Mouse (Mus musculus): ENCODE measurements around the gene Yap1. TPM values are rescaled to one million over a fixed set of nuclear protein-coding genes. Genes with fewer than 3 reads are reported as not detected.

Yap1 gene
- total RNA-seq (2021), result 10 to 100 TPM; 64.7 to 73.7 TPM
- long read RNA-seq, experiment 1, full-length matches to known transcripts, result 28 of 49 reads
- long read RNA-seq, experiment 1, partial matches to known transcripts, result 1 of 49 reads
- long read RNA-seq, experiment 1, other reads (novel, unspliced or antisense), result 20 of 49 reads
- long read RNA-seq, experiment 2, full-length matches to known transcripts, result 7 of 29 reads
- long read RNA-seq, experiment 2, partial matches to known transcripts, result 10 of 29 reads
- long read RNA-seq, experiment 2, other reads (novel, unspliced or antisense), result 12 of 29 reads

DNA sequence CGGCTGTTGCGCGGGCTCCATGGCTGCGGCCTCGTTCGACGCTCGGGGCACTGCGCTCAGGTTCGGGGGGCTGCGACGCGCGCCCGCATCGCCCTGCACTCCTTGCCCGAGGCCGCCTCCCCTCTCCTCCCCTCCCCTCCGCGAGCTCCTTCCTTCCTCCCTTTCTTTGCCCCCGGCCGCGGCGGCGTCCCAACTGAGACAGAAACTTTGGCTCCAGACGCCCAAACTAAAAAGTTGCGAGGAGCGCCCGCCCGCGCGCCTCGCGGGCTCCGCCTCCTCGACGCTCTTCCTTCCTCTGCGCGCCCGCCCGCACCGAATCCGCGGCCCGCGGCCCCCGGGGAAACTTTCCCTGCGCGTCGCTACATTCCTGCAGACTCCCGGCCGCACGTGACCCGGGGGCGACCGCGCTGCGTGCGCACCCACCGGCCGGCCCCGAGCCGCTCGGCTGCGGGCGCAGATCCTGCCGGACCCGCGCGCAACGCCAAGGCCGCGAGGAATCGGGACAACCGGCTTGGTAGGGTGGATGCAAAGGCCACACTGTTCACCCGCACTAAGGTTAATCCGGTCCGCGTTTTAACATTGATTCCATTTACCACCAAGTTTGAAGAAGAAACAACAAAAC is at the start of gene Yap1:
TSS of gene Yap1 (minus strand) at position 227 of the 622 bp plus-strand sequence.
- peak; percentile 94 for DNase-seq

DNA sequence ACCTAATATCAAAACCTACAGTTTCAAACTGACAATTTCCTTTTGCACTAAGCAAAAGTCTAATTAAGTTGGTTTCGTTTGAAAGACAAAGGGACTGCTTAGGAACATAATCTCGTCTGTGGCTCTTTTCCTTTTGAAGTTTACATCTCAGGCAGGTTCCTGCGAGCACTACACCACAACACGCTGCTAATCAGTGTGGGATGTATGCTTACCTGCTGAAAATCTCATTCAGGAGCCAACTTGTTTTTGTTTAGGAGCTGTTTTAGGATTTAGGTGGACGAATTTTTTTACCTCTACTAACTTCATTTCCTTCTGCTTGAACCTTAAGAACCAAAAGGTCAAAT is 38.6 kb upstream of the Yap1 start:
- no peak for DNase-seq

DNA sequence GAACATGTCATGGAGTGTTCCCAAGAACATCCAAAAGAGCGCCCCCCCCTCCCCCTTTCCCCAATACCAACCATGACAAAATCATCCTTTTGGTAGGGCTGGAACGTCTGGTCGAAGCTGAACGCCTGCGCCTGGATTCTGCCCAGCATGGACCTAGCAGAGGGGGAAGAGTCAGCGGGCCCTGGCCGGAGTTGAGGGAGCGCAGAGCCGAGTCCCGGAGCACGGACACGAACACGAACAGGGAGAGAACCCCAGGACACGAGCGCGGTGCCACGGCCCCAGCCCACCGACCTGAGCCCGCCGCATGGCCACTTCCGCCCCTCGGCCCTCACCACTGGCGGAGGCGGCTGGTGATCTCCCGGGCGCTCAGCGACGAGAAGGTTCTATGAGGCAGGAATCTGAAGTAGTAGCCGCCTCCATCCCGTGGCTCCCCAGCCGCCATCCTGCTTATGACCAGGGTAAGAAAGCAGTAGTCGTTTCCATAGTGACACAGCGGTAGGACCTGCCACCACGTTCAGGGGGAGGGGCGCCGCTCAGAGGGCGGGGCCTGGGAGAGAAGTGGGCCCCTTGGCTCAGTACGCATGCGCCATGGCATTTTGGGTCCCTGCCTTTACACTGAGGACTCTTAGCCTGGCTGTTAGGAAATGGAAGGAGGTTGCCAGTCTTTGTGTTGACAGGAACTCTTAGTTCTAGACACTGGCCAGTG is 38.1 kb upstream of the Yap1 start, which contains the start of gene Cfap300:
TSS of gene Cfap300 (minus strand) at position 486 of the 706 bp plus-strand sequence.
- DNase-seq, result peak; percentile 97

DNA sequence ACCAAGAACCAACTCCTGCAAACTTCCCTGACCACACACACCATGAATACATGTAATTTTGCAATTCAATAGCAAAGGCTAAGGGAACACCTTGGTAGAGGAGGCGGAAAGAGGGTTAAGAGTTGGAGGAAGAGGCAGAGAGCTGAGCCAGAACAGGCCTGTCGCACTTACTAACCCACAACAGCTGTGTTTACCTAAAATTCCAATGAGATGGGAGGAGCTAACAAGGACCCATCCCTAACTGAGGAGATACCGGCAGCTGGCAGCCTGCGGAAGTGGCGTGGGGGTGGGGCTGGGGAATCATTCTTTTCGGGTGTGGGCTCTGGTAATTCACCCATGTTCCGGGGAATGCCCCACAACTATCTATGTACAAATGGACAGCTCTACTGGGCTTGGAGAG is 31.1 kb upstream of the Yap1 start:
- no peak for DNase-seq

DNA sequence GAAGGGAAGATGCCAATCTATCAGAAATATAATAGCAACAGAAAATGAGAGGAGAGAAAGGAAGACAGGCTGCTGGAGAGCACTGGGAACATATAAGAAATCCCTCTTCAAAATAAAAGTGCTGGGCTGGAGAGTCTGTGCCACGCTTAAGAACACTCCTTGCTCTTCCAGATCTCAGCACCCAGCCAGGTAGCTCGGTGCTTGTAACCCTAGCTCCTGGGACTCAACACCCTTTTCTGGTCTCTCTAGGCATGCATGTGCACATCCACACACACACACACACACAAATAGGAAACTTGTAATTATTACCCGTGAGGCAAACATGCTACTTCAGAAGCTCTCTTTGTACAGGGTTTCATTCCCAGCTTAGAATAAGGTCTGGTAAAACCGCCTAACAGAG is 30.7 kb upstream of the Yap1 start:
- DNase-seq, result no peak

DNA sequence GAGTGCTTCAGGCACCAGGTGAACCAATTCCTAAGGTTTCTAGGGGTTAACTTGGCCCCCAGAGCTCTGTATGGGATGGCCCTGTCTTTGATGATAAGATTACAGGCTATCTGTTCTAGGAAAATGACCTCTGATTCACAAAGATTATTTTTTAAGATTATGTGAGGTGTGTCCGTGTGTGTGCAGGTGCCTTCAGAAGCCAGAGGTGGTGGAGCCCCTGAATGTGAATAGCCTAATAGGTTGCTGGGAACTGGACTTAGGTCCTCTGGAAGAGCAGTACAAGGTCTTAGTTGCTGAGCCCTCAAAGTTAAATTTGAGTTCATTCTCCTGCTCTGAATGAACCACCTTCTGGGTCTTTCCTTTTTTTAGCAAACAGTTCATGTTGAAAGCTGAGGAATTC is 29.7 kb upstream of the Yap1 start:
- no peak for DNase-seq

DNA sequence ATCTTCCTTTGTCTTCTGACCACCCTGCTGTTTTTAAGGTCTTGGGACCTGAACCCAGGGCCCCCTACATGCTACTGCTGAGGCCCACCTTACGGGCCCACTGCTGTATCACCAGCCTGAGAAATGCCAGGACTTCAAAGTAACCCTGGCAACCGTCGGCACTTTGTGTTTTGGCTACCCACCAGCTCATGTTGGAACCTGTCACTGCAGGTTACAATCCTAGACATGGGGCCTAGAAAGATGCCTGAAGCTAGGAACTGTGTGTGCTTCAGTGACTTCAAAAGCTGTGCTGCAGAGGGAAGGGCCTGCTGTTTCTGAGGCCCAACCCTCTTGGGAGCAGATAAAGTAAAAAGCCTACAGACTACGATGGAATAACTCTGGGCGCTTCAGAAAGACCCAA is 28.5 kb upstream of the Yap1 start:
- no peak for DNase-seq

DNA sequence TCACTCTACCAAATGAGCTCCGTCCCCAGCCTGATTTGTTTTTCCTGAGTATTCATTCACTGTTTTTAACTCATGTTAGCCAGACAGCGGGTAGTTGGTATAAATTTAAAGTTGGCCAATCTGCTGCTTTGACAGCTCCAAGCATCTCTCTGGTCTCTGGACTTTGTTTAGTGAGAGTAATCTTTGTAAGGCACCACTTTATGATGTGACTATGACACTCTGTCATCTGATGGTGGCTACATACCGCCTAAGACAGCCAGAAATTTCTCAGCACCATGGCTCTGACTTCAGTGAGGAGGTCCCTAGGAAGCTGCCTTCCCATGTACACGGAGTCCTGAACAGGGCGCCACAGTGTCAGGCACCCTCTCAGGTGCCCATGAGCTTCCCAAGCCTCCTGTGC is 14.2 kb upstream of the Yap1 start:
- DNase-seq, result no peak

DNA sequence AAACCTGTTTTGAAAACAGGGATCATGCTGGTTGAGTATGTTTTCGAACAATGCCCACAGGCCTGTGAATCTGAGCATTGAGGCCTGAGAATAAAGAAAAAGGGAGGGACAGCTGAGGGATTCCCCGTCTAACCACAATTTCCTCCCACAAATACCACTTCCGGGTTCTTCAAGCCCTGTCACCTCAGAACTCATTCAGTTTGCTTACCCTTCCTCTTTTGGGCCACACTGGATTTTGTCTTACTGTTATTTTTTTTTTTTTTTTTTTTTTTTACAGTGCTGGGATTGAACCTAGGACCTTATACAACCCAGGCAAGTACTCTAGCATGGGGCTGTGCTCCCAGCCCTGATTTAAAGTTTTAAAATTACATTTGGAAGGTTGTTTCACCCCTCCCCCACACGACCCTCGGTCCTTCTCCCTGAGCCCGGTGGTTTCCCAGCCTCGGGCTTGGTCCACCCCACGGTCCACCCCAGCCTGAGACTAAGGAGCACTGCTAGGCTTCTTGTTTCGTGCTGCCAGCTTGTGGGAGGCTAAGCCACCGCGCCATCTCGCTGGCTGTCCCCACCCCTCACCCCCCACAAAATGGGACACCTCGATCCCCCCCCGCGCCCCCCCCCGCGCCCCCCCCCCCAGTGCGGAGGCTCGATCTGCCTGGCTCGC is 13.0 kb upstream of the Yap1 start:
- no peak for DNase-seq

DNA sequence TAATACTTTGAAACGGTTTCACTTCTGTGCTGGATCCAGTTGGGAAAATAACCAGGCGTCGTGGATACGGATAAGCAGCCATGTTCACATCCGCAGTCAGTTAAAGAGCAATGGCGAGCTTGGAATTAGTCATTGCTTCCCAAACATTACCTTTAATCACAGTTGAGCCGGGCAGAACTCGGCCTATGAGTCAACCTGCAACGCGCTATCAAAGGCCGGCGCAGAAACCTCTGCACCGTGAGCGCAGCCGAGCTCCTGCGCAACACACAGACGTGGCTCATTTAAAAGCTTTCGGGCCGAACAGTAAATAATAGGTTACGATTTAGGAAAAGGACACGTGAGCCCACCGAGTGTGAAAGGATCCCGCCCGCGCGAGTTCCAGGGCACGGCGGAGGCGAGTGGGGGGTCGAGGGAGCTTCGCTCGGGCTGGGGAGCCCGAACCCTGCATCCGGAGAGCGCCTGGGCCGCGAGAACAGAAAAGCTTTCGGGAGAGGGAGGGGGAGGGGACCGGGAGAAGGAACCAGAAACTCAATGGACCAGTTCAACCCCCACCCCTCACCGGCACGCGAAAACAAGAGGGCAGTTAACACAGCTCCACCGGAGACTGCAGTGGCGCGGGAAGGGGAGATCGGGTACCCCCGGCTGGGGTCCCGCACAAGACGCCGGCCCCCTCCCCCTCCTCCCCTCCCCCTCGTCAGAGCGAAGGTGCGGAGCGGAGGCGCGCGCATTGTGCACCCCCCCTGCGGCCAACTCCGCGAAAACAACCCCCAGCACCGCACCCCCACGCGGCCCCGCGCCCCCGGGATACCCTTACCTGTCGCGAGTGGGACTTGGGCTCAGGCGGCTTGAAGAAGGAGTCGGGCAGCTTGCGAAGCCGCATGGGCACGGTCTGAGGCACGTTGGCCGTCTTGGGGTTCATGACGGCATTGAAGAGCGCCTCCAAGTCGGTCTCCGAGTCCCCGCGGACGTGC is 810 bp downstream of the Yap1 start:
- DNase-seq, result peak; percentile 63

DNA sequence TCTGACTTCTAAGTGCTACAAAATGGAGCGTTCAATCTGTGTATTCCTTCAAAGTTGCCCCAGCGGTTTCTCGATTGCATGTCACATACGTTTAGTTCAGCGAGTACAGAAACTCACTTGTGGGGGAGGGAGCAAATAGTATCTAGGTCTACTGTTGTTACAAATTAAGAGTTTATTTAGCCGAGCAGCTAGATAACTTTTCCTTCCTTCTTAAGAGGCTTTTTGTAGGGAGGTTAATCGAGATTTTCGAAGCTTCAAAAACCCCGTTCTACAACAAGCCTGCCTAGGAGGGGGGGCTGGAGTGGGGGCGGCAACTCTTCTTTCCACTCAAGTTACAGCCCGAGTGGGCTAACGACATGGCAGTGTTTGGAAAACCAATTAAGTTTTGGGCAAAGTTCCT is 1.6 kb downstream of the Yap1 start:
- no peak for DNase-seq

DNA sequence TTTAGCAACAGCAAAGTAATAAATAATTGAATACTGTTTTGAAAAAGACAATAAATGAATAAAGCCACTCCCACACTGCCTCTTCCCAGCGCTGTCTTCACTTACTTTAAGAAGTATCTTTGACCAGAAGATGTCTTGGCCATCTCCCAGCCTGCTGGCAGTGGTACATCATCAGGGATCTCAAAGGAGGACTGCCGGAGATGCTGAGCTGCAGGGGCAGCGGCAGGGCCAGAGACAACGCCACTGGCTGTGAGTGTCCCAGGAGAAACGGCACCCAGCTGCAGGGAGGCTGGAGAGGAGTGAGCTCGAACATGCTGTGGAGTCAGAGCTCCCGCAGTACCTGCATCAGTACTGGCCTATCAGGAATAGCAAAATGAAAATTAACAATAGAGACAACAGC is 3.0 kb downstream of the Yap1 start:
- DNase-seq, result peak; percentile 41

DNA sequence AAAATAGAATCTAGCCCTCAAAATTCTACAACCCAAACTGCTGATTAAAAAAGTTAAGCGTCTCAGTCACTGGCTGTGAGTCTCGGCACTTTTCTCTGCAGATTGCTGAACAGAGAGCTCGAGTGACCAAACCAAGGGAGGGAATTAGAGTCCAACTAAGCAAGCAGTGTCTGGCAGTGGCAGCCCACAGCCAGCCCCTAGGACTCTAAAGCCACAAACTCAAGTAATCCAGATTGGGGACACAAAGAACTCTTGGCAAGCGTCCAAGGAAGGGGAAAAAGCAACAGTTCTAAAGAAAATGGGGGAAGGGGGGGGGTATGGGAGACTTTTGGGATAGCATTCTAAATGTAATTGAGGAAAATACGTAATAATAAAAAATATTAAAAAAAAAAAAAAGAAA is 10.1 kb downstream of the Yap1 start:
- no peak for DNase-seq

DNA sequence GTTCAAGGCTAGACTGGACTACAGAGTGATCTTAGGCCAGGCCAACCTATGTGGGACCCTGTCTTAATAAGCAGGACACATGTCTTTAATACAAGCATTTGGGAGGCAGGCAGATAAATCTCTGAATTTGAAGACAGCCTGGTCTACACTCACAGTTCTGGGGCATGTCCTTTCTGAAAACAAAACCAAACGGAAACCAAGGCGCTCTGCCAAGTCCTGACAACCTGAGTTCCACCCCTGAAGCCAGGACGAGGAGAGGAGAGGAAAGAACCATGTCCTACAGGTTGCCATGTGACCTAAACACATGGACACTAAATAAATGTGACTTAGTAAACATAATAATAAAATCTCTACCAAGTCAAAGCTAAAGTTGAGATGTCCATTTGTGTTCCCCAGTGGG is 11.7 kb downstream of the Yap1 start:
- DNase-seq, result peak; percentile 14

DNA sequence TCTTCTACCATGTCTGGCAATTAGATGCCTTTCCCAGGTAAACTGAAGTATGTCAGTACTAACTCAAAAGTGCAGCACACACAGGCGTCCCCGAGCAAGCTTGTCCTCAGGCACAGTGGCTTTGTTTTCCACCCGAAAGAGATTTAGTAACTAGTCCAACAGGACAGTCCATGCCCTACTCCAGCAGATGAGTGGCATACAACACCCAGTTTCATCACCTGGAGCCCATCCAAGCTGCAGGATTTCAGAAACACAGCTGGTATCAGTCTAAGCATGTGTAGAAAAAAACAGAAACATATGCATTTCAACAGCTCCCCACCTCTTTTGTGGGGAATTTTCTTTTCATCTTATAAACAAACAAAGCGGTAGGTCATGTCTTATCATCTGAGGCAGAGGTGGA is 13.5 kb downstream of the Yap1 start:
- DNase-seq, result no peak

DNA sequence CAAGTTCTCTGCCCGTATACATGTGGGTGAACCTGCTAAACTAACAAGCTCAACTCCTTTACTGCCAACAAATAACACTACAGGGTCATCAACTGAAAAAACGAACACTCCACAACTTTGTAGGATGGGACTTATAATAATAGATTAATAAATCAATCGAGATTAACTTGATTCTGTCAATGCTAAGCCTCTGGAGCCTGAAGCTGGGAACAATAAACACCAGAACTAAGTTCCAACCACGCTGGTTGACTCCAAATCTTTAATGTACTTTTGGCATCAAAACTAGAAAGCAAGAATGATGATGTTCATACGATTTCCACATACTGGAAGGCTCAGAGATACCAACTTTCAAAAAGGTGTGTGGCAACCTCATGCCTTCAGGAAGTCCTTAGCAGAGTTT is 17.3 kb downstream of the Yap1 start:
- DNase-seq, result no peak

DNA sequence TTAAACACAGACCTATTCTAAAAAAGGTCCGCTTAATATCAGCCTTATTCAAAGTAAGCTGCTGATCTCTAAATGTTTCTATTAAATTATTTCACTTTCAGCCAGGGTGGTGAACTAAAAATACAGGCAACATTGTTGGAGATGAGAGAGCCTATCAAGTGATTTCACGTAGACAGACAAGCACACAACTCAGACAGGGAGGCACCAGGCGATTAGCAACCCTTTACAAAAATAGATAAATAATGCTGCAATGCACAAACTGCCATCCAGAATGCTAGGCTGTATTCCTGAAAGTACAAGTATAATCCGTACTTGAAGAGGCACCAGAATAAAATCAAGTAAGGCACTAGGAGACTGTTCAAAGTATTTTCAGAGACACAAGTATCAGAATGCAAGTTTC is 20.1 kb downstream of the Yap1 start:
- no peak for DNase-seq

DNA sequence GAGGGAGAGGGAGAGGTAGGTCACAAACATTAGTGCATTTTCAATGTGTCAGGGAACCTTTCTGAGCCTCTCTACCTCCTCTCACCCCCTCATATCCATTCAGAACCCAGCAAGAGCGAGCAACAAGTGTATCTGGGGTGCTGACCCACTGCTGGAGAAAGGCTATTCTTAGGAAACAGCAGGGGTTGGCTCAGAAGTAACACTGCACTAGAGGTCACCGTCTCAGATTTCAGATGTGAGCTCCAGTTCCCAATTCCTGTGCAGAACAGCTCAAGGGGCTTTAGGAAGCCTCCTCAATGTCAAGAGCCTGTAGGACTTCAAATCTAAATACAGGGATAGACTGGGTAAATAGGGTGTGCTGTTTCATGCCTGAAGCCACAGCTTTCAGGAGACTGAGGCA is 20.7 kb downstream of the Yap1 start:
- DNase-seq, result no peak

DNA sequence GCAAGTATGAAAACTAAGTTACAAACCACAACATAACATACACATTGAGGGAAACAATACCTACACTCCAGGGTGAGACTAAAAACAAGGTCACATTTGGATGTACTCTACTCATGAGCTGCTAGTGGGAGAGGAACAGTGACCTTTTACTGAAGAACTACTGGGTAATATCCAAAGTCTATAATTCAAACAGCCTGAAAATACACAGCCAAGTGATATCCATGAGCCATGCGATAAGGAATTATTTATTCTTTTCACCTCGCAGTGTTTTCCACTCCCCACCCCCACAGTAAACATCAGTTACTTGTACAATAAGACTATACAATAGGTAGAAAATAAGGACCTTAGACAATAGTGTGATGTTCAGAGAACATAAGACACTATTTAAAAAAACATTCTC is 24.2 kb downstream of the Yap1 start:
- DNase-seq, result no peak

DNA sequence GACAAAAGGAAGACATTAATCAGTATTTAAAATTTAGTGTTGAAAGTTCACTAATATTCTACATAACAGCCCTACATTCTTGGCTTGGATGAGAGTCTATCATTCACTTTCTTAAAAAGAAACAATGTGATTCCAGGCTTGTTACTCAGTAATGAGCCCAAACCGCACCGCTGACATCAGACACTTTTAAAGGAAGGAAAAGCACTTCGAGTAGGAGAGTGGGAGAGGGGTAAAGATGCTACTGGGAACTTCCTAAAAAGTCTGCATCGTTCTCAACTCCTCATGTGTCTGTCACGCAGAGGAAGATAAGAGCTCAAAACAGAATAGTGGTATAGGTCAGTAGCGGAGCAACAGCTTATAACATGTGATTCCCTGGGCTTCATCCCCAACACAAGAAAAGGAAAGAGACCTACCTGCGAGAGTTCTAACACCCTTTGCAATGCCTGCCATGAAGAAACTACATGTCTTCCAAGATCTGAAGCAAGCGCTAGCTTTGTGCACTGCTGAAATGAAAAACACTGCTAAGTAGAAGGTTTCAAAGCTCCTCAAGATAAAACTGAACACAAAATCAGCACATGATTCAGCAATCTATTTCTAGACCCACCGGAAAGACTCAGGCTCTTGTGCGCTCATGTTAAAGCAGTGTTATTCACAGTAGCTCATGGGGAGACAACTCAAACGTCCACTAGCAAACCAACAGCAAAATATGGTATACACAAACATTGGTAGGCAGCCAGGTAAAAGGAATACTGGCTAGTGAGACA is 25.1 kb downstream of the Yap1 start:
- DNase-seq, result no peak

DNA sequence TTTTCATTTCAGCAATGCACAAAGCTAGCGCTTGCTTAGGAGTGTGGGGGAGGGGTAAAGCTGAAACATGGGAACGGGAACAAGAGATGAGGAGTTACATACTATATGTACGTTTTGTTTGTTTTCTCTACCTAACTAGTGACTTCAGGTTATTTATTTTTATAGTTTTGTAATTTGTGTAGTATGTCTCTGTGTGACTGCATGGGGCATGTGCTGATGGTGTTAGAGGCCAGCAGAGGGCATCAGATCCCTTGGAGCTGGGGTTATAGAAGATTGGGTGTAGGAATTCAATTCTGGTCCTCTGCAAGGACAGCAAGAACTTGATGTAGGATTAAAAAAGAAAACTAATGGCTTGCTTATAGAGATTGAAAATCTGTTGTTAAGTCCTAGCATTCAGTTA is 25.9 kb downstream of the Yap1 start:
- no peak for DNase-seq

All from gastrocnemius, postnatal 10 days (tissue).